Mouse (Mus musculus) liver, postnatal 0 days (tissue): ENCODE results near the gene P4ha3.

Experiments used
- CTCF ChIP-seq: sonication (generic); IDR thresholded peaks from 2 replicates; pipeline ENCODE4 v1.5.1; 2016; ENCODE audit warnings: antibody characterized with exemption, low read depth
- EP300 ChIP-seq: IDR thresholded peaks from 2 replicates; pipeline ENCODE4 v1.6.1; 2016; ENCODE audit warnings: antibody characterized with exemption, low read depth, mild to moderate bottlenecking

DNA sequence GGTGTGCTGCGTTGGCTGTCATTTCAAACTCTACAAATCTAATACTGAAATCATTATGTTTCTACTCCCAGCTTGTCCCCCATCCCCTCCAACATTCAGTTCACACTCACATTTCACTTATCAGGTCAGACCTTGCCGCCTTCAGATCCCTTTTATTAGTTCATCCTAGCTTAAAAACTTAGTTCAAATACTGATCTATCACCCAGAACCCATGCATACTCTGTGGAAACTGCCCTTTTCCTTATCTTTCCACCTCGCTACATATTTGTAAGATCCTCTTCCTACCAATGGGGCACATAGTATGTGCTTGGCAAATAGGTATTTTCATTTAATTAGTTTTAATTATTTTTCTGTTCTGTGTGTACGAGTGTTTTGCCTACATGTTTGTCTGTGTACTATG is 41.1 kb upstream of the P4ha3 start:
- TF ChIP-seq CTCF (no peak), EP300 (no peak)
